Mouse (Mus musculus) retina, postnatal 7 days (tissue): Measurements from ENCODE around the gene Tnnt2.

ENCODE experiments used
- DNase-seq: peaks from one replicate; pipeline ENCODE4 v3.0.0-alpha.2; 2012; ENCODE audit warnings: low read depth, low spot score

Gene Tnnt2

GRCm38 (mm10) chr1:135855344-135855687 is 19.2 kb downstream of the Tnnt2 start:
- no peak for DNase-seq

GRCm38 (mm10) chr1:135856070-135856469 is 19.9 kb downstream of the Tnnt2 start:
- no peak for DNase-seq

- DNase-seq: no peak
These were observed 21.1 kb downstream of the Tnnt2 start for GRCm38 (mm10) chr1:135857137-135857775.

- DNase-seq: no peak
These were observed 22.4 kb downstream of the Tnnt2 start for GRCm38 (mm10) chr1:135858533-135858932.

- DNase-seq: no peak
These were observed 24.9 kb downstream of the Tnnt2 start for GRCm38 (mm10) chr1:135861091-135861490.

GRCm38 (mm10) chr1:135861980-135862552 is 25.9 kb downstream of the Tnnt2 start:
- no peak for DNase-seq

- DNase-seq: no peak
These were observed 26.4 kb downstream of the Tnnt2 start for GRCm38 (mm10) chr1:135862561-135862960.

GRCm38 (mm10) chr1:135863786-135864335 is 27.7 kb downstream of the Tnnt2 start:
- no peak for DNase-seq

- DNase-seq: no peak
These were observed 28.7 kb downstream of the Tnnt2 start for GRCm38 (mm10) chr1:135864830-135865229.

- peak; percentile 60 for DNase-seq
These were observed 29.5 kb downstream of the Tnnt2 start for GRCm38 (mm10) chr1:135865518-135866194.

- no peak for DNase-seq
These were observed 32.4 kb downstream of the Tnnt2 start for GRCm38 (mm10) chr1:135868570-135868969.

GRCm38 (mm10) chr1:135872991-135873390 is 36.8 kb downstream of the Tnnt2 start:
- DNase-seq: no peak

GRCm38 (mm10) chr1:135877248-135877647 is 41.1 kb downstream of the Tnnt2 start:
- no peak for DNase-seq

GRCm38 (mm10) chr1:135882385-135883109 is 46.4 kb downstream of the Tnnt2 start:
- DNase-seq: peak; percentile 38

- no peak for DNase-seq
These were observed 53.5 kb downstream of the Tnnt2 start for GRCm38 (mm10) chr1:135889461-135890185.

GRCm38 (mm10) chr1:135891424-135892216 is 55.5 kb downstream of the Tnnt2 start:
- DNase-seq: no peak

- DNase-seq: no peak
These were observed 56.1 kb downstream of the Tnnt2 start for GRCm38 (mm10) chr1:135892233-135892632.

GRCm38 (mm10) chr1:135892764-135893163 is 56.6 kb downstream of the Tnnt2 start:
- DNase-seq: no peak

GRCm38 (mm10) chr1:135893377-135893776 is 57.2 kb downstream of the Tnnt2 start:
- no peak for DNase-seq

- DNase-seq: no peak
These were observed 59.2 kb downstream of the Tnnt2 start for GRCm38 (mm10) chr1:135895367-135895766.

GRCm38 (mm10) chr1:135899295-135899694 is 63.1 kb downstream of the Tnnt2 start:
- DNase-seq: no peak
